Comparison of ENCODE assay signal across 15 mouse cellular contexts in the genomic region with DNA sequence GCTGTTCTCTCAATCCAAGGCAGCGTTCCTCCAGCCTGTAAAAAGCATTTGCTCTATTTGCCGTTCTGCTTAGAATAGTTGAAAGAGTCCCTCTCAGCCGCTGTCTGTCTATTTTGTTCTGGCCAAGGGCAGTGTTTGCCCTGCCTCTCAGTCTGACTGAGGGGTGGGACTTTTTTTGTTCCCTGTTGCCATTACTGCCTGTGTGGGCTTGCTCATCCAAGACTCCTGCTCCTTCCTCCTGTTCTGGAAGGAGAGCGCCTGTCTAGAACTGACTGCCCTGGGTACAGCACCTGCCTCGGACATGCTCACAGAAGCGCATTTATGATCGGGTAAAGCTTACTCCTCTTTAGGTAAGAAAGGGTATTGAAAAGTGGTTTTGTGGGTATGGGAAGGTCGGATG.
DNase-seq lines count a peak whose midpoint lies in the region; ATAC-seq and TF ChIP-seq lines count a peak whose summit lies in the region.
"Had no signal": no experiment of that assay in that cellular context is flagged by ENCODE, and none has a peak within 500 bp of the region (broad histone marks: within the 10 kb centered on the region; RNA-seq: fewer than 3 reads in every experiment).

No protein-coding gene starts in this region.

- peak; percentile 35 for DNase-seq in embryonic facial prominence, embryonic 11.5 days (ENCODE audit: low spot score)
- DNase-seq in embryonic facial prominence, embryonic 10.5 days (ENCODE audit: low spot score): no peak
- DNase-seq in heart, postnatal 0 days (ENCODE audit: low spot score): peak; percentile 30
- no peak for DNase-seq in heart, postnatal 36 days
- DNase-seq in ES-CJ7 (ENCODE audit: low read depth, low spot score): peak; percentile 24
- DNase-seq in midbrain, embryonic 11.5 days (ENCODE audit: low spot score, missing footprints): peak; percentile 90
- no peak for DNase-seq in right cerebral cortex, adult 18-20 months
- no peak for DNase-seq in kidney, postnatal 36 days
- DNase-seq: adrenal gland, adult 2 months; B cell, adult 2 months; gastrocnemius, postnatal 36 days; kidney, adult 8-10 months; spleen, adult 18-20 months; thymus, postnatal 4 days had no signal

- no peak for TF ChIP-seq EP300 in heart, postnatal 0 days (IDR thresholded peaks at IDR 0.05; ENCODE audit: low read depth)

- intact Hi-C loops in heart, postnatal 36 days (cut with DNase I): loop anchor here (5.0 kb wide), 1 partner anchor 38 kb away; no protein-coding TSS in a partner anchor

- no peak for TF ChIP-seq CTCF in heart, postnatal 0 days (IDR thresholded peaks at IDR 0.05; ENCODE audit: low read depth)

- no peak overlapping the region for H3K9ac ChIP-seq in embryonic facial prominence, embryonic 11.5 days (replicated peaks; ENCODE audit: low read length)
- peak overlapping the region; percentile 5; the same call in 1 of the 2 replicates for H3K9ac ChIP-seq in heart, postnatal 0 days (replicated peaks; ENCODE audit: low read depth, low read length)
- H3K9ac ChIP-seq in midbrain, embryonic 11.5 days (ENCODE audit: low read length): no peak overlapping the region
- H3K9ac ChIP-seq: limb, embryonic 15.5 days had no signal

- H3K4me2 ChIP-seq in embryonic facial prominence, embryonic 11.5 days (ENCODE audit: low read depth, low read length): no peak overlapping the region
- peak overlapping the region; percentile 46 for H3K4me2 ChIP-seq in heart, postnatal 0 days (ENCODE audit: low read depth, low read length)
- no peak overlapping the region for H3K4me2 ChIP-seq in midbrain, embryonic 11.5 days
- H3K4me2 ChIP-seq: limb, embryonic 15.5 days had no signal

- no peaks in the 10 kb centered on the region for H3K9me3 ChIP-seq in embryonic facial prominence, embryonic 11.5 days (replicated peaks; ENCODE audit: control insufficient read depth, low read length)
- H3K9me3 ChIP-seq in embryonic facial prominence, embryonic 10.5 days: no peaks in the 10 kb centered on the region
- H3K9me3 ChIP-seq in heart, postnatal 0 days (replicated peaks; ENCODE audit: control insufficient read depth, low read length): no peaks in the 10 kb centered on the region
- no peaks in the 10 kb centered on the region for H3K9me3 ChIP-seq in midbrain, embryonic 11.5 days (ENCODE audit: control insufficient read depth, low read length)
- H3K9me3 ChIP-seq: limb, embryonic 15.5 days had no signal

- H3K27ac ChIP-seq in embryonic facial prominence, embryonic 11.5 days (replicated peaks; ENCODE audit: low read depth, low read length): no peak overlapping the region
- H3K27ac ChIP-seq in embryonic facial prominence, embryonic 10.5 days (replicated peaks): no peak overlapping the region
- H3K27ac ChIP-seq in heart, postnatal 0 days (ENCODE audit: low read depth): peak overlapping the region; percentile 81
- H3K27ac ChIP-seq in midbrain, embryonic 11.5 days (ENCODE audit: low read depth, low read length): no peak overlapping the region
- H3K27ac ChIP-seq: limb, embryonic 15.5 days had no signal

- no peaks in the 10 kb centered on the region for H3K27me3 ChIP-seq in embryonic facial prominence, embryonic 11.5 days (ENCODE audit: control insufficient read depth, insufficient read depth, low read length)
- H3K27me3 ChIP-seq in embryonic facial prominence, embryonic 10.5 days (replicated peaks; ENCODE audit: low read depth, poor library complexity, severe bottlenecking): no peaks in the 10 kb centered on the region
- H3K27me3 ChIP-seq in heart, postnatal 0 days (ENCODE audit: control insufficient read depth, insufficient read depth, low read length): no peaks in the 10 kb centered on the region
- no peaks in the 10 kb centered on the region for H3K27me3 ChIP-seq in midbrain, embryonic 11.5 days (ENCODE audit: control insufficient read depth, insufficient read depth, low read length)
- H3K27me3 ChIP-seq: limb, embryonic 15.5 days had no signal

- 48% methylated on average over 8 of the region's 8 CpGs for WGBS in embryonic facial prominence, embryonic 11.5 days
- 57% methylated on average over 8 of the region's 8 CpGs for WGBS in embryonic facial prominence, embryonic 10.5 days
- WGBS in heart, postnatal 0 days: 54% methylated on average over 8 of the region's 8 CpGs
- WGBS in midbrain, embryonic 11.5 days: 32% methylated on average over 8 of the region's 8 CpGs

- H3K4me1 ChIP-seq in embryonic facial prominence, embryonic 11.5 days (ENCODE audit: control insufficient read depth, insufficient read depth, low read length): peaks cover 3% of the 10 kb centered on the region; the same call in 1 of the 2 replicates
- peaks cover 29% of the 10 kb centered on the region for H3K4me1 ChIP-seq in embryonic facial prominence, embryonic 10.5 days
- H3K4me1 ChIP-seq in heart, postnatal 0 days (ENCODE audit: control insufficient read depth, insufficient read depth): peaks cover 41% of the 10 kb centered on the region
- peaks cover 7% of the 10 kb centered on the region; the same call in 1 of the 2 replicates for H3K4me1 ChIP-seq in midbrain, embryonic 11.5 days (ENCODE audit: control insufficient read depth, insufficient read depth, low read length)

- no peak for ATAC-seq in embryonic facial prominence, embryonic 11.5 days (replicated peaks; ENCODE audit: insufficient number of reproducible peaks, low FRiP score, low TSS enrichment, low read depth)
- peak; percentile 47; the same call in 1 of the 2 replicates for ATAC-seq in heart, postnatal 0 days (ENCODE audit: insufficient read depth, low read depth)
- ATAC-seq in midbrain, embryonic 11.5 days (ENCODE audit: low FRiP score): peak; percentile 78

- no peaks in the 10 kb centered on the region for H3K36me3 ChIP-seq in embryonic facial prominence, embryonic 11.5 days (replicated peaks; ENCODE audit: control insufficient read depth, insufficient read depth, low read depth, low read length)
- no peaks in the 10 kb centered on the region for H3K36me3 ChIP-seq in embryonic facial prominence, embryonic 10.5 days (replicated peaks)
- H3K36me3 ChIP-seq in heart, postnatal 0 days (replicated peaks; ENCODE audit: control insufficient read depth, insufficient read depth, low read length): no peaks in the 10 kb centered on the region
- no peaks in the 10 kb centered on the region for H3K36me3 ChIP-seq in midbrain, embryonic 11.5 days (ENCODE audit: control insufficient read depth, insufficient read depth, low read length)
- H3K36me3 ChIP-seq: limb, embryonic 15.5 days had no signal

- H3K4me3 ChIP-seq in embryonic facial prominence, embryonic 11.5 days (ENCODE audit: low read depth, low read length): no peak overlapping the region
- H3K4me3 ChIP-seq in embryonic facial prominence, embryonic 10.5 days: no peak overlapping the region
- peak overlapping the region; percentile 16; the same call in 1 of the 2 replicates for H3K4me3 ChIP-seq in heart, postnatal 0 days (ENCODE audit: low read depth, low read length)
- no peak overlapping the region for H3K4me3 ChIP-seq in midbrain, embryonic 11.5 days (ENCODE audit: low read depth, low read length)
- H3K4me3 ChIP-seq: limb, embryonic 15.5 days had no signal

Comparison
In these comparisons a context has a peak if more than half of its experiments do, and no peak if none do; other contexts are left out.
1. DNase-seq: peak in embryonic facial prominence, embryonic 11.5 days (single experiment), heart, postnatal 0 days (single experiment), ES-CJ7 (single experiment) and midbrain, embryonic 11.5 days (single experiment); none in embryonic facial prominence, embryonic 10.5 days (single experiment), heart, postnatal 36 days (0 of 2), right cerebral cortex, adult 18-20 months (single experiment) and kidney, postnatal 36 days (0 of 2).